Mouse (Mus musculus): Measurements from ENCODE around the gene Gm10354. TPM values are rescaled to one million over a fixed set of nuclear protein-coding genes. Genes with fewer than 3 reads are reported as not detected.
"Not testable (repeated sequence)": the region's sequence is repeated elsewhere in the genome, so short reads cannot be mapped to it uniquely, and the experiment has no call there.

Gm10354 gene
- polyA plus RNA-seq, 1 experiment from 2014 or later = not detected

DNA sequence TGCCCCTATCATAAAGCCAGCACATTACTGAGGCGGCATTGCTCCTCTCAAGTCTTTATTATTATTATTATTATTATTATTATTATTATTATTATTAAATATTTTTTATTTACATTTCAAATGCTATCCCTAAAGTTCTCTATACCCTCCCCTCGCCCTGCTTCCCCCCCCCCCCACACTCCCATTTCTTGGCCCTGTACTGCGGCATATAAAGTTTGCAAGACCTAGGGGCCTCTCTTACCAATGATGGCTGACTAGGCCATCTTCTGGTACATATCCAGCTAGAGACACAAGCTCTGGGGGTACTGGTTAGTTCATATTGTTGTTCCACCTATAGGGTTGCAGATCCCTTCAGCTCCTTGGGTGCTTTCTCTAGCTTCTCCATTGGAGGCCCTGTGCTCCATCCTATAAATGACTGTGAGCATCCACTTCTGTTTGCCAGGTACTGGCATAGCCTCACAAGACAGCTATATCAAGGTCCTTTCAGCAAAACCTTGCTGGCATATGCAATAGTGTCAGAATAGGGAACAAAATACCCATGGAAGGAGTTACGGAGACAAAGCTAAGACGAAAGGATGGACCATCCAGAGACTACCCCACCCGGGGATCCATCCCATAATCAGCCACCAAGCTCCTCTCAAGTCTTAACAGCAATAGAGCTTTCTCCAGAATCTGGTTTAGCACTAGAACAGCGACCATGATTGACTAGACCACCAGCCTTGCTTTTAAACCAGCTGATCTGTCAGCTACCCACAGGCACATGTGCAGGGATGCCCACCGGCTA is 11.8 kb upstream of the Gm10354 start:
- H3K36me3 ChIP-seq; H3K4me1 ChIP-seq; H3K4me3 ChIP-seq; H3K27ac ChIP-seq; H3K4me2 ChIP-seq (replicated peaks); H3K27me3 ChIP-seq; ATAC-seq (ENCODE audit: low FRiP score); H3K9ac ChIP-seq: not testable (repeated sequence)
- peaks cover 24% of the 10 kb centered on the region for H3K9me3 ChIP-seq (replicated peaks)
- 77% methylated on average over 8 of the region's 8 CpGs for WGBS

DNA sequence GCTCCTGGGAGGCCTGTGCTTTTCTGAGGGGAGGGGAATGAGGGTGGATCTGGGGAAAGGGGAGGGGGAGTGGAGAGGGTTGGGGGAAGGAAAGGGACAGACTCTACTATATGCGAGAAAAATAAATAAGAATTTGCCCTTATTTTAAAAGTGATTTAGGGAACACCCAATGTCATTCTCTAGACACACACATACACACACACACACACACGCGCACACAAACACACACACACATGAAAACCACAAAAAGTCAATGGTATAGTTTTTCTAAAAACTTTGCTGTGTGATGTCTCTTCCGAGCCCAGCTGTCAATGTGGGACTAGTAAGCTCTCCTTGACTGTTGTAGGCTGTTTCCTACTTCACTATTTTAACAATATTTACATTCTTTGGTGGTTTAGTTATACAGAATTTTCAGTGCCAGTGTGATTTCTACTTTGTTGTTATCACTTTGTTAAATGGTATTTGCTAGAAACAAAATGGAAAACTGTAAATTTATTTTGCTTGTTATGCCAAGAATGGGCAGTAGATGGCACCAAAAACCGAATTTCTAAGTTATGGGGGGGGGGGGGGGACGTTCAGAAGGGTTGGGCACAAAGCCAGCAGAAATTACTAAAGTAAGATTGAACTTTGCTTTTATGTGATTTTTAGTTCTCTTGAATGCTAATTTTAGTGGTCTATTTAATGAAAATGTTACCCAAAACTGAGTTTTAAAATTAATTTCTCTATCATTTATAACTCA is 8.1 kb upstream of the Gm10354 start:
- peak; percentile 81 for ATAC-seq (ENCODE audit: low FRiP score)
- not testable (repeated sequence) for H3K27me3 ChIP-seq; H3K4me2 ChIP-seq (replicated peaks); H3K36me3 ChIP-seq; H3K27ac ChIP-seq; H3K4me3 ChIP-seq; H3K9ac ChIP-seq; H3K4me1 ChIP-seq
- 46% methylated on average over 6 of the region's 6 CpGs for WGBS
- H3K9me3 ChIP-seq (replicated peaks) = peaks cover 24% of the 10 kb centered on the region

DNA sequence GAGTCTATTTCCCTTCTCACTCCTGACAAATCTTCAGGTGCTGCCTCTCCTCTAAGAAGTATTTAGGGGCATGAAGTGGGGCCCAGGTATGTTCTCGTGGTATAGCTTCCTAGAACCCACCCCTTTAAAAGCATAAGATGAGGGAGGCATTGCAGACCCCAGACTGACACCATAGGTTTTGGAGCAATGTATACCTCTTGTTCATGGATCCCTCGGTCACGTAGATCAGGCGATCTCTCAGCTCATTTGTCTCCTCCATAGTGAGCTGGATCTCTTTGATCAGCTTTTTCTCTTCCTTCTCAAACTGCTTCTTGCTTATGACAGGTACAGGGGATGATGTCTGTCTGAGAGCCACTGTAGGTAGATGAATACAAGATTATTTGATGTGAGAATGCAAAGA is 1.4 kb downstream of the Gm10354 start:
- WGBS = 74% methylated on average over 4 of the region's 4 CpGs
- H3K4me1 ChIP-seq; H3K36me3 ChIP-seq; H3K4me2 ChIP-seq (replicated peaks); ATAC-seq (ENCODE audit: low FRiP score); H3K4me3 ChIP-seq; H3K27me3 ChIP-seq; H3K9ac ChIP-seq; H3K27ac ChIP-seq: not testable (repeated sequence)
- peaks cover 34% of the 10 kb centered on the region for H3K9me3 ChIP-seq (replicated peaks)

DNA sequence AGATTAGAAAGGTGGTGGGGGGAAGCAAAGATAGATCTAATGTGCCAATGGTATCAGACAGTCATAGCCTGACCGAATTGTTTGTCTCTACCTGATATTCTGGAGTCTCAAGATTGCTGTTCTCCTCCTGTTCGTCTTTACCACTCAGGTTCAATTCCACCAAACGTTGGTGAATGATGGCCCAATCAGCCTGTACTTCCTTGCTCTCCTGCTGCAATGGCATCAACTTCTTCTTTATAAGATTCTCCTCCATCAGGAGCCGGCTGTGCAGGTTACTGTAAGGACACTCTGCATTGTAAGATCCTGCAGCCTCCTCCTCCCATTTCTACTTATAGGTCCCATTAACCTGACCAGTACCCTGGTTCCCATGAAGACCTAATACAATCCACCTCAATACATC is 3.4 kb downstream of the Gm10354 start:
- H3K4me1 ChIP-seq; H3K27me3 ChIP-seq; H3K4me2 ChIP-seq (replicated peaks); ATAC-seq (ENCODE audit: low FRiP score); H3K27ac ChIP-seq; H3K36me3 ChIP-seq; H3K4me3 ChIP-seq; H3K9ac ChIP-seq: not testable (repeated sequence)
- 81% methylated on average over 4 of the region's 4 CpGs for WGBS
- H3K9me3 ChIP-seq (replicated peaks) = peaks cover 37% of the 10 kb centered on the region

DNA sequence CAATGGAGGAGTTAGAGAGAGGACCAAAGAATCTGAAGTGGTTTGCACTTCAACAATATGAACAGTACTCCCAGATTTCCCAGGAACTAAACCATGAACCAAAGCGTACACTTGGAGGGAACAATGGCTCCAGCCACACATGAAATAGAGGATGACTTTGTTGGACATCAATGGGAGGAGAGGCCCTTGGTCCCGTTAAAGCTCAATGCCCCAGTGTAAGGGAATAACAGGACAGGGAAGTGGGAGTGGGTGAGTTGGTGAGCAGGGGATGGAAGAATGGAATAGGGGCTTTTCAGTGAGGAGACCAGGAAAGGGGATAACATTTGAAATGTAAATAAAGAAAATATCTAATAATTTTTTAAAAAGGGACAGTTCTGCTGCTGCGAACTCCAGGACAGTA is 5.9 kb downstream of the Gm10354 start:
- peaks cover 25% of the 10 kb centered on the region for H3K9me3 ChIP-seq (replicated peaks)
- 78% methylated on average over 3 of the region's 3 CpGs for WGBS
- not testable (repeated sequence) for H3K4me1 ChIP-seq; H3K27me3 ChIP-seq; H3K27ac ChIP-seq; H3K9ac ChIP-seq; H3K36me3 ChIP-seq; H3K4me3 ChIP-seq; ATAC-seq (ENCODE audit: low FRiP score); H3K4me2 ChIP-seq (replicated peaks)

DNA sequence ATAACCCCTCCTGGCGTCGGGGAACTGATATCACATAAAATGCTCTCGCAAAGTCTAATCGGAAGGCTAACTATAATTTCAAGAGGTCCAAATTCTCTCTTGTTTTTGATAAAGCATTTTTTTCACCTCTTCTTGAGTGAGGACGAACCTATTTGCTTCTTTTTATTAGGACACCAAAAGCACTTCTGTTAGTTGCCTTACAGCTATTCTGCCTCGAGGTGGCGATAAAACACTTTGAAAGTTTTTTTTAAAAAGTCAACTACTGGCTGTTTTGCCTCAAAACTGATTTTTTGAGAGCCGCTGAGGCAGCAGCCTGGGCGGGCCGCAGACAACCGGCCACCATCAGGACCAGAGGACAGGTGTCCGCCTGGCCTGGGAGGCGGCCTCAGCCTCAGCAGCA is 14.9 kb downstream of the Gm10354 start:
- H3K9me3 ChIP-seq (replicated peaks) = peaks cover 20% of the 10 kb centered on the region
- not testable (repeated sequence) for H3K4me3 ChIP-seq; H3K27me3 ChIP-seq; H3K9ac ChIP-seq; H3K4me1 ChIP-seq; ATAC-seq (ENCODE audit: low FRiP score); H3K36me3 ChIP-seq; H3K27ac ChIP-seq; H3K4me2 ChIP-seq (replicated peaks)
- 81% methylated on average over 13 of the region's 13 CpGs for WGBS

DNA sequence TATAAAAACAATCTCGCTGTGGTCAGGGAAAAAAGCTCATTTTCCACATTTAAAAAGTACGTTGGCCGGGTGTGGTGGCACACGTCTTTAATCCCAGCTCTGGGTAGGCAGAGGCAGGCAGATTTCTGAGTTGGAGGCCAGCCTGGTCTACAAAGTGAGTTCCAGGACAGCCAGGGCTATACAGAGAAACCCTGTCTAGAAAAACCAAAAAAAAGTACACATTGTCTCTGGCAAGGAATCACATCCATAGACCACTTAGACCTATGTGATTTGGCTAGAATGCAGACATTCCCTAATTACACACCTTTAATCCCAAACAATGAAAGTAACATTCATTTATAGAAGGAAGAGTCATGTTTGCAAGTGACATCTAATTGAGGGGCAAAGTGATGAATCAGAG is 17.2 kb downstream of the Gm10354 start:
- H3K4me1 ChIP-seq; H3K4me3 ChIP-seq; H3K9ac ChIP-seq; H3K36me3 ChIP-seq; H3K27ac ChIP-seq; H3K27me3 ChIP-seq; H3K4me2 ChIP-seq (replicated peaks): not testable (repeated sequence)
- 79% methylated on average over 4 of the region's 4 CpGs for WGBS
- H3K9me3 ChIP-seq (replicated peaks) = peaks cover 24% of the 10 kb centered on the region
- ATAC-seq (ENCODE audit: low FRiP score) = peak; percentile 81; the same call in 1 of the 2 replicates

DNA sequence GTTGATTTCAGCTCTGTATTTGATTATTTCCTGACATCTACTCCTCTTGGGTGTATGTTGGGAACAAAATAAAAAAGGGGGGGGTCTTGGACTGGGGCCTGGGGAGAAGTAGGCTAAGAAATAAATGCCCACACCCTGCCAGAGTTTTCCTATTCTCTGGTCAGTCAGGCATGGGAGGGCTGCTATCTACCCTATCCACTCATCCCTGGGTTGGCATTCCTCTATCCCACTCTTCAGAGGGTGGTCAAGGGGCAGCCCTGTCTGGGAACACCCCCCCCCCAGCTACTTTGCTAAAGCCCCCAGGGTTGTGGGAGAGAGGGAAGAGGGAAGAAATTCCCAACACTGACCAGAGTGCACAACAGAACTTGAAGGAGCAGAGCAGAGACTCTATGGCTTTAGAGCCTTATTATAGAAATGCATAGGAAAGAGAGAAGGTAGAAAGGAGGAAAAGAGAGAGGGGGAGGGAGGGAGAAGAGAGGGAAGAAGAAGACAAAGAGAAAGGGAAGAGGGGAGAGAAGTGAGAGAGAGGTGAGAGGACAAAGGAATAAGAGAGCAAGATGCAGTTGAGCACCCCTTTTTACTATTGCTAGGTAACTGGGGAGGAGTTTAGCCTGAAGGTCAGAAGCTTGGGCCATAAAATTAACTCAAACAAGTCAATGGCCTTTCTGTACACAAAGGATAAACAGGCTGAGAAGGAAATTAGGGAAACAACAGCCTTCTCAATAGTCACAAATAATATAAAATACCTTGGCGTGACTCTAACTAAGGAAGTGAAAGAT is 22.6 kb downstream of the Gm10354 start:
- 91% methylated on average over 1 of the region's 1 CpGs for WGBS
- not testable (repeated sequence) for ATAC-seq (ENCODE audit: low FRiP score); H3K4me1 ChIP-seq; H3K36me3 ChIP-seq; H3K27ac ChIP-seq; H3K4me3 ChIP-seq; H3K9ac ChIP-seq; H3K4me2 ChIP-seq (replicated peaks); H3K27me3 ChIP-seq
- peaks cover 29% of the 10 kb centered on the region for H3K9me3 ChIP-seq (replicated peaks)

DNA sequence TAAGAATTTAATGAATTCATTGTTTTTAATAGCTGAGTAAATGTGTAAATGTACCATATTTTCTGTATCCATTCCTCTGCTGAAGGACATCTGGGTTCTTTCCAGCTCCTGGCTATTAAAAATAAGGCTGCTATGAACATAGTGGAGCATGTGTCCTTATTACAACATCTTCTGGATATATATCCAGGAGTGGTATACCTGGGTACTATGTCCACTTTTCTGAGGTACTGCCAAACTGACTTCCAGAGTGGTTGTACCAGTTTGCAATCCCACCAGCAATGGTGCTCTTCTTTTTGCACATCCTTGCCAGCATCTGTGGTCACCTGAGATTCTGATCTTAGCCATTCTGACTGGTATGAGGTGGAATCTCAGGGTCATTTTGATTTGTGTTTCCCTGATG is 25.1 kb downstream of the Gm10354 start:
- not testable (repeated sequence) for H3K36me3 ChIP-seq; H3K4me2 ChIP-seq (replicated peaks); ATAC-seq (ENCODE audit: low FRiP score); H3K9ac ChIP-seq; H3K27me3 ChIP-seq; H3K4me3 ChIP-seq; H3K4me1 ChIP-seq; H3K27ac ChIP-seq
- H3K9me3 ChIP-seq (replicated peaks) = peaks cover 29% of the 10 kb centered on the region

DNA sequence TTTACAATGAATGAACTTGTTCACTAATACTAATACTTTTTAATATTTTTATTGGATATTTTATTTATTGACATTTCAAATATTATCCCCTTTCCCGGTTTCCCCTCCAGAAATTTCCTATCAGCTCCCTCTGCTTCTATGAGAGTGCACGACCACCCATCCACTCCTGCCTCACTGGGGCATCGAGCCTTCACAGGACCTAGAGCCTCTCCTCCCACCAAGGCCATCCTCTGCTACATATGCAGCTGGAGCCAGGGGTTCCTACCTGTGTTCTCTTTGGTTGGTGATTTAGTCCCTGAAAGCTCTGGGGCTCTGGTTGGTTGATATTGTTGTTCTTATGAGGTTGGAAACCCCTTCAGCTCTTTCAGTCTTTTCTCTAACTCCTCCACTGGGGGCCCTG is 26.0 kb downstream of the Gm10354 start:
- peaks cover 32% of the 10 kb centered on the region for H3K9me3 ChIP-seq (replicated peaks)
- WGBS = 74% methylated on average over 3 of the region's 3 CpGs
- not testable (repeated sequence) for H3K36me3 ChIP-seq; ATAC-seq (ENCODE audit: low FRiP score); H3K27me3 ChIP-seq; H3K4me2 ChIP-seq (replicated peaks); H3K4me1 ChIP-seq; H3K27ac ChIP-seq; H3K9ac ChIP-seq; H3K4me3 ChIP-seq

DNA sequence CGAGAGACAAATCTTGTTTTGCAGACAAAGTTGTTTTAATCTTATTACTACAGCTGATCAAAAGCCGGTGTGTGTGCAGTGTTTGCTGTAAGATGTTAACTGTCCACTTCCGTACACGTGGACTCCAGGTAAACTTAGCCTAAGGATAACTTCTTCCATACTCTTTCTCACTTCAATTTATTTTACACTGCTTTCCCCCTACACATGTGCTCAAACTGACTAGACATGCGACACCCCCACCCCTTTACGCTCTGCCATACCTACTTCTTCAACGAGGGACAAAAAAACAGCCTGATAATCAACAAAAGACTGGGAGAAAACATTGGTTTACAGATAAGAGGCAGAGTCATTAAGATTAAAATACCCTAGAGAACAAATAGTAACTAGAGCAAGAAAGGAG is 26.9 kb downstream of the Gm10354 start:
- not testable (repeated sequence) for H3K36me3 ChIP-seq; H3K9ac ChIP-seq; H3K27me3 ChIP-seq; H3K27ac ChIP-seq; H3K4me2 ChIP-seq (replicated peaks); H3K4me1 ChIP-seq; H3K4me3 ChIP-seq
- H3K9me3 ChIP-seq (replicated peaks) = peaks cover 33% of the 10 kb centered on the region
- WGBS = 71% methylated on average over 7 of the region's 7 CpGs
- peak; percentile 43; the same call in 1 of the 2 replicates for ATAC-seq (ENCODE audit: low FRiP score)

DNA sequence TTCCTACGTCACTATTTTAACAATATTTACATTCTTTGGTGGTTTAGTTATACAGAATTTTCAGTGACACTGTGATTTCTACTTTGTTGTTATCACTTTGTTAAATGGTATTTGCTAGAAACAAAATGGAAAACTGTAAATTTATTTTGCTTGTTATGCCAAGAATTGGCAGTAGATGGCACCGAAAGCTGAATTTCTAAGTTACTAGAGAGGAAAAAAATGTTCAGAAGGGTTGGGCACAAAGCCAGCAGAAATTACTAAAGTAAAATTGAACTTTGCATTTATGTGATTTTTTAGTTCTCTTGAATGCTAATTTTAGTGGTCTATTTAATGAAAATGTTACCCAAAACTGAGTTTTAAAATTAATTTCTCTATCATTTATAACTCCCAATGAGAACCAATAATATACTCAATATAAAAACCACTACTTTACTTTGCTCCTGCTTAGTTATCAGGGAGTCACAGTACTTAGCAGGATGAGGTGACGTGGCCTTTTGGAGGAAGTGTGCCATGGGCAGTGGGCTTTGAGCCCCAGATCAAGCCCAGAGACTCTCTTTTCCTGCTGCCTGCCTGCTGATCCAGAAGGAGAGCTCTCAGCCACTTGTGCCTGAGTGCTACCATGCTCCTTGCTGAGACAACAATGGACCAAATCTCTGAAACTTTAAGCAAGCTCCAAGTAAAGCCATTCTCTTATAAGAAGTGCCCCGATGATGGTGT is 31.1 kb downstream of the Gm10354 start:
- H3K27ac ChIP-seq; H3K9ac ChIP-seq; H3K36me3 ChIP-seq; H3K27me3 ChIP-seq; ATAC-seq (ENCODE audit: low FRiP score); H3K4me3 ChIP-seq; H3K4me1 ChIP-seq; H3K4me2 ChIP-seq (replicated peaks): not testable (repeated sequence)
- H3K9me3 ChIP-seq (replicated peaks) = peaks cover 27% of the 10 kb centered on the region
- WGBS = 57% methylated on average over 4 of the region's 4 CpGs
